Comparison of ENCODE assay signal across 9 mouse cellular contexts in the genomic region with DNA sequence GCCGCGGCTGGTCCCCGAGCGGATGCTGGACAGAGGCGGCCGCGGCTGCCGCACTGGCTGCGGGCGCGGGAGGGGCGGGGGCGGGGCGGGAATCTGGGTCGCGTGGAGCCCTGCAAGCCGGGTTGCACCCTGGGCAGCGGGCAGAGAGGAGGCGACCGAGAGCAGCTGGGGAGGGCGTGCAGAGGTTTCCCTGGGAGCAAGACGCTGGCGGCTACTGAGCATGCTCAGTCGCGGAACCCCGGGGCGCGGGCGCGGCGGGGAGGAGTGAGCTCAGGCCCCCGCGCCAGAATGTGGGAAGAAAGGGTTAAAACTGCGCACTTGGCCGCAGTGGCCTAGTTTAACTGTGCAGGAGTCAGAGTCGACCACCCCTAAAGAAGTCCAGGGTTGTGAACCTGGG. TPM values are rescaled to one million over a fixed set of nuclear protein-coding genes. Genes with fewer than 3 reads are reported as not detected.
DNase-seq lines count a peak whose midpoint lies in the region; ATAC-seq and TF ChIP-seq lines count a peak whose summit lies in the region.
"Had no signal": no experiment of that assay in that cellular context is flagged by ENCODE, and none has a peak within 500 bp of the region (broad histone marks: within the 10 kb centered on the region; RNA-seq: fewer than 3 reads in every experiment).

TSS of gene Elmod1 (minus strand) at position 180 of the 397 bp plus-strand sequence.

- H3K4me1 ChIP-seq in bone marrow macrophage, adult 2 months (ENCODE audit: control insufficient read depth, insufficient read depth, low read length): no peaks in the 10 kb centered on the region
- H3K4me1 ChIP-seq in embryonic fibroblast, embryonic 13.5 days (ENCODE audit: control insufficient read depth, insufficient read depth, low read length): peaks cover 1% of the 10 kb centered on the region; the same call in 1 of the 2 replicates
- no peaks in the 10 kb centered on the region for H3K4me1 ChIP-seq in hindbrain, postnatal 0 days (ENCODE audit: insufficient read depth, low read length)
- H3K4me1 ChIP-seq in midbrain, embryonic 15.5 days: peaks cover 8% of the 10 kb centered on the region; the same call in 1 of the 2 replicates

- H3K27me3 ChIP-seq in hindbrain, postnatal 0 days (ENCODE audit: insufficient read depth, low read length): no peaks in the 10 kb centered on the region
- H3K27me3 ChIP-seq in midbrain, embryonic 15.5 days (replicated peaks): no peaks in the 10 kb centered on the region

- H3K4me2 ChIP-seq in hindbrain, postnatal 0 days (ENCODE audit: low read depth, low read length): peak within 1 kb of the TSS; percentile 89
- peak within 1 kb of the TSS; percentile 85 for H3K4me2 ChIP-seq in midbrain, embryonic 15.5 days

- TF ChIP-seq POLR2A in bone marrow macrophage, adult 2 months (IDR thresholded peaks at IDR 0.05; ENCODE audit: borderline replicate concordance, low read depth, low read length): no peak
- no peak for TF ChIP-seq POLR2A in embryonic fibroblast, embryonic 13.5 days (IDR thresholded peaks at IDR 0.05; ENCODE audit: low read depth, low read length)

- TF ChIP-seq CTCF in bone marrow macrophage, adult 2 months (IDR thresholded peaks at IDR 0.05; ENCODE audit: low read depth, low read length): no peak
- no peak for TF ChIP-seq CTCF in embryonic fibroblast, embryonic 13.5 days (IDR thresholded peaks at IDR 0.05; ENCODE audit: borderline replicate concordance, insufficient read depth, low read length)
- TF ChIP-seq CTCF in hindbrain, postnatal 0 days (IDR thresholded peaks at IDR 0.05; ENCODE audit: low read depth): peak; percentile 61

- H3K27ac ChIP-seq in bone marrow macrophage, adult 2 months (ENCODE audit: insufficient read depth, low read depth, low read length): no peak within 1 kb of the TSS
- no peak within 1 kb of the TSS for H3K27ac ChIP-seq in embryonic fibroblast, embryonic 13.5 days (ENCODE audit: insufficient read depth, low read length)
- peak within 1 kb of the TSS; percentile 91 for H3K27ac ChIP-seq in hindbrain, postnatal 0 days
- H3K27ac ChIP-seq in midbrain, embryonic 15.5 days: peak within 1 kb of the TSS; percentile 90

- no peaks in the 10 kb centered on the region for H3K9me3 ChIP-seq in hindbrain, postnatal 0 days (ENCODE audit: low read length)
- H3K9me3 ChIP-seq in midbrain, embryonic 15.5 days: no peaks in the 10 kb centered on the region

- H3K36me3 ChIP-seq in hindbrain, postnatal 0 days (ENCODE audit: insufficient read depth, low read length): no peaks in the 10 kb centered on the region
- no peaks in the 10 kb centered on the region for H3K36me3 ChIP-seq in midbrain, embryonic 15.5 days (replicated peaks)

- peak within 1 kb of the TSS; percentile 78 for H3K9ac ChIP-seq in hindbrain, postnatal 0 days (replicated peaks; ENCODE audit: low read length)
- H3K9ac ChIP-seq in midbrain, embryonic 15.5 days: peak within 1 kb of the TSS; percentile 88

- peak; percentile 93 for ATAC-seq in hindbrain, postnatal 0 days
- peak; percentile 94 for ATAC-seq in midbrain, embryonic 15.5 days (replicated peaks)

- intact Hi-C loops in gastrocnemius, postnatal 14 days (cut with DNase I; ENCODE audit: low total_unique reads): no loop called here
- intact Hi-C loops in gastrocnemius, postnatal 36 days (cut with DNase I): no loop called here
- intact Hi-C loops in left cerebral cortex, postnatal 25 days (cut with DNase I): no loop called here

- H3K4me3 ChIP-seq in bone marrow macrophage, adult 2 months (ENCODE audit: insufficient read depth, low read length): peak within 1 kb of the TSS; percentile 21; the same call in 1 of the 2 replicates
- peak within 1 kb of the TSS; percentile 42 for H3K4me3 ChIP-seq in embryonic fibroblast, embryonic 13.5 days (ENCODE audit: insufficient read depth, low read length)
- peak within 1 kb of the TSS; percentile 72 for H3K4me3 ChIP-seq in hindbrain, postnatal 0 days (ENCODE audit: low read length)
- H3K4me3 ChIP-seq in midbrain, embryonic 15.5 days: peak within 1 kb of the TSS; percentile 84

- peak; percentile 25 for DNase-seq in gastrocnemius, postnatal 14 days
- no peak for DNase-seq in gastrocnemius, postnatal 36 days
- peak; percentile 79 for DNase-seq in hindbrain, postnatal 0 days (ENCODE audit: low spot score)
- DNase-seq in left cerebral cortex, postnatal 25 days (ENCODE audit: low spot score in 2 of 2): peak; percentile 76 to 81
- DNase-seq in yolk sac, embryonic 10.5 days (ENCODE audit: low spot score): peak; percentile 32

- under 1% methylated on average over 32 of the region's 36 CpGs for WGBS in hindbrain, postnatal 0 days
- WGBS in midbrain, embryonic 15.5 days: 1% methylated on average over 36 of the region's 36 CpGs

RNA-seq across cellular contexts. Expression of gene Elmod1, which starts in this region (rescaled TPM):
- under 1 TPM in 1 of 2 experiments, not detected in 1; 0.13 TPM for total RNA-seq in gastrocnemius, postnatal 14 days (2021)
- total RNA-seq in gastrocnemius, postnatal 36 days (2021): not detected
- polyA plus RNA-seq in bone marrow macrophage, adult 2 months (2012; ENCODE audit: insufficient read depth, insufficient read length, missing spikeins): not detected in 2 replicates
- polyA plus RNA-seq in embryonic fibroblast, embryonic 13.5 days (2011; ENCODE audit: insufficient read length, low read depth, missing spikeins): not detected in 2 replicates
- total RNA-seq in hindbrain, postnatal 0 days (2014; rRNA removed): 67.3 and 80.5 TPM in 2 replicates
- 22.0 and 25.0 TPM in 2 replicates for polyA plus RNA-seq in hindbrain, postnatal 0 days (2015; fragmentation: Nextera tagmentation; extraction: Ambion mirVana)
- 100 to 1,000 TPM; 192 to 196 TPM for total RNA-seq in left cerebral cortex, postnatal 25 days (2021)
- polyA plus RNA-seq in midbrain, embryonic 15.5 days (2015; fragmentation: Nextera tagmentation; extraction: Ambion mirVana): 17.9 and 22.6 TPM in 2 replicates
- total RNA-seq: gastrocnemius, postnatal 4 days had no signal

Comparison
In these comparisons a context has a peak if more than half of its experiments do, and no peak if none do; other contexts are left out.
1. RNA of gene Elmod1 (total RNA-seq): 192 to 196 TPM in left cerebral cortex, postnatal 25 days and 67.3 to 80.5 TPM in hindbrain, postnatal 0 days; 0.13 TPM in gastrocnemius, postnatal 14 days and not detected in gastrocnemius, postnatal 36 days; every median in the first group is over 10 times any median in the second.
2. RNA of gene Elmod1 (polyA plus RNA-seq): 17.9 to 22.6 TPM in midbrain, embryonic 15.5 days and 22.0 to 25.0 TPM in hindbrain, postnatal 0 days; not detected in bone marrow macrophage, adult 2 months and not detected in embryonic fibroblast, embryonic 13.5 days; every median in the first group is over 10 times any median in the second.
3. Peak in DNase-seq in gastrocnemius, postnatal 14 days; RNA of the gene not detected or under 1 TPM.
4. DNase-seq: peak in hindbrain, postnatal 0 days (single experiment), left cerebral cortex, postnatal 25 days (2 of 2) and yolk sac, embryonic 10.5 days (single experiment); none in gastrocnemius, postnatal 36 days (0 of 2).
5. H3K27ac ChIP-seq: peak in hindbrain, postnatal 0 days (single experiment) and midbrain, embryonic 15.5 days (single experiment); none in bone marrow macrophage, adult 2 months (single experiment) and embryonic fibroblast, embryonic 13.5 days (single experiment).
6. H3K4me3 ChIP-seq: peak in every context shown above with its lines; median percentile 84 in midbrain, embryonic 15.5 days; 72 in hindbrain, postnatal 0 days; 42 in embryonic fibroblast, embryonic 13.5 days; 21 in bone marrow macrophage, adult 2 months.